Mouse (Mus musculus): ENCODE data around the gene Sema4c. TPM values are rescaled to one million over a fixed set of nuclear protein-coding genes. Genes with fewer than 3 reads are reported as not detected.

Gene Sema4c
- polyA plus RNA-seq, 1 experiment from 2014 or later: 7.9 TPM

DNA sequence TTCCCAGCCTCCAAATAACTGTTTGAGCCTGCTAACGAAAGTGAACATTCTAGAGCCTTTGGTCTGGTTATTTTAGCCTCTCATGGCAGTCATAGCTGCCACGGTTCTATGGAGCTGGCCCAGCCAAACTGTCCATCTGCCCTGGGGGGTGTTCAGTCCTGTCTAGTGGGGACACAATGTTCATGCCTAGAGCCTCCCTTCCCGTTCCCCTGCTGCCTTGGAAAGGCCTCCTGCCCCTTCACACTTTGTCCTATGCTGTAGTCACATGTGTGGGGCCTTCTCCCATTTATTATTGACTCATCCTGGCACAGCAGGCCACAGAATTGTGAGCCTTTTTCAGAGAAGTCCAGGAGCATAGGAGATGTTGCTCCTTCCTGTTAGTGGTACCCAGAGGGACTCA lies 39.9 kb downstream of the Sema4c start:
- Histone ChIP-seq H3K27me3 (no peaks in the 10 kb centered on the region), H3K36me3 (peaks cover 49% of the 10 kb centered on the region), H3K4me2 (no peak overlapping the region), H3K9me3 (replicated peaks) (no peaks in the 10 kb centered on the region), H3K4me3 (no peak overlapping the region), H3K27ac (no peak overlapping the region), H3K9ac (no peak overlapping the region), H3K4me1 (replicated peaks) (peaks cover 62% of the 10 kb centered on the region)
- no peak for ATAC-seq (replicated peaks; ENCODE audit: insufficient number of reproducible peaks, insufficient read depth, low FRiP score, low read depth)
- WGBS: 70% methylated on average over 3 of the region's 3 CpGs

DNA sequence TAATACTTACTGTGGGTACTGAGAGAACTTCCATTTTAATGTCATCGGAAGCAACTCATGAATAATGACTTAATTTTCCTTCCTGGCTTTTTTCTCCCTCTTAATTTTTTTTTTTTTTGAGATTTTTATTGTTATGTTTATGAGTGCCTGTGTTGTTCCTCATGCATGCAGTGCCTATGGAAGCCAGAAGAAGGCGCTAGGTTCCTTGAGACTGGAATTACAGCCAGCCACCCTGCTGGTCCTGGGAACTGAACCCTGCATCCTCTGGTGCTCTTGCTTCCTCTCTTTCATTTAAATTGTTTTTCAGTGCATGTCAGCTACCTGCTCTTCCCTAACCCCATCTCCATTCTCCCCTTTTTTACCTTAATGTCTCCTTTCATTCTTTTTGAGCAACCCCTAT lies 44.4 kb downstream of the Sema4c start:
- no peak for ATAC-seq (replicated peaks; ENCODE audit: insufficient number of reproducible peaks, insufficient read depth, low FRiP score, low read depth)
- Histone ChIP-seq H3K9ac (0 out of 2 replicates have a peak overlapping the region, but pooled peaks have one; percentile 96), H3K27ac (no peak overlapping the region), H3K36me3 (peaks cover 15% of the 10 kb centered on the region; the same call in 1 of the 2 replicates), H3K4me3 (peak overlapping the region; percentile 100), H3K27me3 (no peaks in the 10 kb centered on the region), H3K4me2 (peak overlapping the region; percentile 88), H3K4me1 (replicated peaks) (peaks cover 51% of the 10 kb centered on the region), H3K9me3 (replicated peaks) (no peaks in the 10 kb centered on the region)
- 71% methylated on average over 2 of the region's 2 CpGs for WGBS

DNA sequence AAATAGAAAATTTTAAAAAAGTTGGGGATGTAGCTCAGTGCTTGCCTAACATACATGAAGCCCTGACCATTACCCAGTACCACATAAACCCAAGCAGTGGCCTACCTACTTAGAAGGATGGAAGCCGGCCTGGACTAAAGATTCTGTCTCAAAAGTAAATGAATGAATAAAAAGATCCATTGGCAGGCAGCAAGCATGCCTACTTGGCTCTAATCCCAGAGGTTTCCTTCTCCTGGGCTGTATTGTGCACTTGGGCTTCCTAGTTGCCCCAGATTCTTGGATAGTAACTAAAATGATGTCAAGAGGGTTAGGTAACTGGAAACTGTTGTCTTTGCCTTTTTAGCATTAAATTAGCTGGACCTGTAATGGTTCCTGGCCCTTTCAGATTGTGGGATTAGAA lies 44.8 kb downstream of the Sema4c start:
- peak overlapping the region; percentile 96 for H3K9ac ChIP-seq
- H3K4me1 ChIP-seq (replicated peaks): peaks cover 47% of the 10 kb centered on the region
- no peaks in the 10 kb centered on the region for H3K9me3 ChIP-seq (replicated peaks)
- peaks cover 15% of the 10 kb centered on the region; the same call in 1 of the 2 replicates for H3K36me3 ChIP-seq
- H3K27ac ChIP-seq: no peak overlapping the region
- no peaks in the 10 kb centered on the region for H3K27me3 ChIP-seq
- peak overlapping the region; percentile 88 for H3K4me2 ChIP-seq
- peak overlapping the region; percentile 100 for H3K4me3 ChIP-seq
- WGBS: 3% methylated on average over 1 of the region's 1 CpGs
- no peak for ATAC-seq (replicated peaks; ENCODE audit: insufficient number of reproducible peaks, insufficient read depth, low FRiP score, low read depth)

DNA sequence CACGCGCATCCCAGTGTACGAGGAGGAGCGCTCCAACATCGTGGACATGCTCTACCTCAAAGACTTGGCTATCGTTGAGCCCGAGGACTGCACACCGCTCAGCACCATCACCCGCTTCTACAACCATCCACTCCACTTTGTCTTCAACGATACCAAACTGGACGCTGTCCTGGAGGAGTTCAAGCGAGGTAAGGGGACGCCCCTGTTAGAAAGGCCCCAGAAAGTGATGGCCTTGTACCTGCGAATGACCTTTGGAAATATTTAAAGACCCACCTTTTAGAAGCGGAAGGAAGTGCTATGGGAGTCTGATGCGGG lies 45.2 kb downstream of the Sema4c start:
- peak overlapping the region; percentile 100 for H3K27ac ChIP-seq
- H3K27me3 ChIP-seq: no peaks in the 10 kb centered on the region
- H3K4me2 ChIP-seq: peak overlapping the region; percentile 88
- no peak for ATAC-seq (replicated peaks; ENCODE audit: insufficient number of reproducible peaks, insufficient read depth, low FRiP score, low read depth)
- H3K9ac ChIP-seq: peak overlapping the region; percentile 96
- WGBS: 3% methylated on average over 16 of the region's 16 CpGs
- peaks cover 43% of the 10 kb centered on the region for H3K4me1 ChIP-seq (replicated peaks)
- peaks cover 11% of the 10 kb centered on the region; the same call in 1 of the 2 replicates for H3K36me3 ChIP-seq
- H3K4me3 ChIP-seq: peak overlapping the region; percentile 100
- H3K9me3 ChIP-seq (replicated peaks): no peaks in the 10 kb centered on the region

DNA sequence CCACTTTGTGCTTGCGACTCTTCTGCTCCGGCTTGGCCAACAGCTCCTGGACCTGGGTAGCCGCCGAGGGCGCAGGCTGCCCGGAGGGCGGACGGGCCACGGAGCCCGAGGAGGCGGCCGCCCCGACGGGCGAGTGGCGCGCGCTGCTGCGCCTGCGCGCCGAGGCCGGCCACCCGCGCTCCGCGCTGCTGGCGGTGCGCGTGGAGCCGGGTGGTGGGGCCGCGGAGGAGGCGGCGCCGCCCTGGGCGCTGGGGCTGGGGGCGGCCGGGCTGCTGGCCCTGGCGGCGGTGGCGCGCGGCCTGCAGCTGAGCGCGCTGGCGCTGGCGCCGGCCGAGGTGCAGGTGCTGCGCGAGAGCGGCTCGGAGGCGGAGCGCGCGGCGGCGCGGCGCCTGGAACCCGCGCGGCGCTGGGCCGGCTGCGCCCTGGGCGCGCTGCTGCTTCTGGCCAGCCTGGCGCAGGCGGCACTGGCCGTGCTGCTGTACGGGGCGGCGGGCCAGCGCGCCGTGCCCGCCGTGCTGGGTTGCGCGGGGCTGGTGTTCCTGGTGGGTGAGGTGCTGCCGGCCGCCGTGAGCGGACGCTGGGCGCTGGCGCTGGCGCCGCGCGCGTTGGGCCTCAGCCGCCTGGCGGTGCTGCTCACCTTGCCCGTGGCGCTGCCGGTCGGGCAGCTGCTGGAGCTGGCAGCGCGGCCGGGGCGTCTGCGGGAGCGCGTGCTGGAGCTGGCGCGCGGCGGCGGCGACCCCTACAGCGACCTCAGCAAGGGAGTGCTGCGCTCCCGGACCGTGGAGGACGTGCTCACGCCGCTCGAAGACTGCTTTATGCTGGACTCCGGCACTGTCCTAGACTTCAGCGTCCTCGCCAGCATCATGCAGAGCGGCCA lies 45.8 kb downstream of the Sema4c start:
- Histone ChIP-seq H3K27me3 (no peaks in the 10 kb centered on the region), H3K9me3 (replicated peaks) (no peaks in the 10 kb centered on the region), H3K4me3 (peak overlapping the region; percentile 100), H3K4me1 (replicated peaks) (peaks cover 39% of the 10 kb centered on the region), H3K9ac (peak overlapping the region; percentile 96), H3K27ac (peak overlapping the region; percentile 100), H3K36me3 (peaks cover 7% of the 10 kb centered on the region; the same call in 1 of the 2 replicates), H3K4me2 (peak overlapping the region; percentile 88)
- WGBS: under 1% methylated on average over 99 of the region's 126 CpGs
- ATAC-seq (replicated peaks; ENCODE audit: insufficient number of reproducible peaks, insufficient read depth, low FRiP score, low read depth): peak; percentile 58

DNA sequence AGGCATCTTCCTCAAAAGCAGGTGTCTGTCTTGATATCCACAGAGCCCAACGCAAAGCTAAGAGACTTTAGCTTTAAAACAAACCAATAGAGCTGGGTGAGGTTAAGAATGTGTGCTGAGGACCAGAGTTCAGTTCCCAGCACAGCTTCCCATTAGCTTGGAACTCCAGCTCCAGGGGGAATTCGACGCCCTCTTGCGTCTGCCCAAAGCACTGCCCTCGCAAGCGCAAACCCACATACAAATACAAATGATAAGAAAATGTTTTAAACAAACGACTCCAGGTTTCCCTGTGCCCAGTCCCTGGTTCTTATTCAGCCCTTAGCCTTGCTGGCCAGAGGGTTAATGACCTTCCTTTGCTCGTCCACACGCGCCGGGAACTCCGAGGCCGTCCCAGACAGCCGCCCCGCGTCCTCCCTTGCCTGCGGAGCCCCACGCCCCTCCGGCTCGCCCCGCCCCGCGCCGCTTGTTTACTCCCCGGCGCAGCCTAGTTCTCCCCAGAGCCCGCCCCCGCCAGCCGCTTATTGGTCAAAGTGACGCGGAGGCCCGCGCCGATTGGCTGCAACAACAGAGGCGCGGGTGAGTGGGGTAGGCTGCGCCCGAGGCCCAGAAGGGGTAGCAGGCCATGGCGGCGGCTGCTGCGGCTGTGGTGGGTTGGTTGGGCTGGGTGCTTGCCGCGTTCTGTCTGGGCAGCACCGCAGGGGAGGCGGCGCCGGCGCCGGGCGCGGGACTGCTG lies 46.7 kb downstream of the Sema4c start, which contains the start of gene Cnnm3:
TSS of gene Cnnm3 (plus strand) at position 579 of the 733 bp plus-strand sequence.
- no peaks in the 10 kb centered on the region for H3K9me3 ChIP-seq (replicated peaks)
- H3K36me3 ChIP-seq: peaks cover under 1% of the 10 kb centered on the region; the same call in 1 of the 2 replicates
- no peaks in the 10 kb centered on the region for H3K27me3 ChIP-seq
- 2% methylated on average over 51 of the region's 51 CpGs for WGBS
- peak; percentile 98 for ATAC-seq (replicated peaks; ENCODE audit: insufficient number of reproducible peaks, insufficient read depth, low FRiP score, low read depth)
- H3K9ac ChIP-seq: peak within 1 kb of the TSS; percentile 96
- H3K4me3 ChIP-seq: peak within 1 kb of the TSS; percentile 100
- peak within 1 kb of the TSS; percentile 100 for H3K27ac ChIP-seq
- H3K4me1 ChIP-seq (replicated peaks): peaks cover 34% of the 10 kb centered on the region
- peak within 1 kb of the TSS; percentile 88 for H3K4me2 ChIP-seq

DNA sequence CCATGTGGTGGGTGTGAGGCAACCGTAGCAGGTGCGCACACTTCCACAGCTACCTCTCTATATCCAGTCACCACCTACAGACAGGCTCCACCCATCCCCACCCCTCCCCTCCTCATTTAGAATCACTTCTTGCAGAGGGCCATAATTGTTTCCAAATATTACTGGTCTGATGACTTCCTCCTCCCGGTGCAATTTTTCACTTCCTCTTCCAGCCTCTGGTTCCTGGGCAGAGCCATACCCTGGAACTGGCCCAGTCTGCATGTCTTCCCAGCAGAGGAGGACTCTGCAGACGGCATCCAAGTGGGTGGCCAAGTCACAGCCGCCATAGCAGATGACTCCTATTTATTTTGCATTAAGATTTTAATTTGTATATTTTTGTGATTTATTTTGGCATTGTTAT lies 49.9 kb downstream of the Sema4c start:
- Histone ChIP-seq H3K4me2 (no peak overlapping the region), H3K36me3 (no peaks in the 10 kb centered on the region), H3K9me3 (replicated peaks) (no peaks in the 10 kb centered on the region), H3K4me3 (no peak overlapping the region), H3K4me1 (replicated peaks) (peaks cover 6% of the 10 kb centered on the region), H3K27ac (no peak overlapping the region), H3K27me3 (no peaks in the 10 kb centered on the region), H3K9ac (no peak overlapping the region)
- ATAC-seq (replicated peaks; ENCODE audit: insufficient number of reproducible peaks, insufficient read depth, low FRiP score, low read depth): no peak
- WGBS: 76% methylated on average over 5 of the region's 5 CpGs

DNA sequence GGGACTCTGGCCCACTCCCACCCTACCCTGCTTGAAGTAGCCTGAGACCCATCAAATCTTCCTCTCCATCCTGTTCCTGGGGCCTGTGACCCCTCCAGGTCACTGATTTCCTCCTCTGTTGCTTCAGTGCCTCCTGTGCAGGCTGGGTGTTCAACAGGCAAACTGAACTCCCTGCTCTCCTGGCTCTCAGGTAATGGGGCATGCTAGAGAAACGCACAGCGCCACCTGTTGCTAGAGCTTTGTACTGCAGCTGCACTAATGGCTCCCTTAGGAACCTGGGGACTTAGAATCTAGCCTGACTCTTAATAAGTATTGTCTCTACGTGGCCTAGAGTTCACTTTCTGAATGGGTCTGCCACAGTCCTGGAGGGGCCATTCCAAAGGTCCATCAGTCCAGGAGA lies 56.9 kb downstream of the Sema4c start:
- ATAC-seq (replicated peaks; ENCODE audit: insufficient number of reproducible peaks, insufficient read depth, low FRiP score, low read depth): 0 out of 2 replicates have a peak, but pooled peaks have one; percentile 25
- no peak overlapping the region for H3K4me3 ChIP-seq
- 7% methylated on average over 3 of the region's 3 CpGs for WGBS

More for the DNA sequence above, 56.9 kb downstream of the Sema4c start:
- Histone ChIP-seq H3K36me3 (no peaks in the 10 kb centered on the region), H3K9me3 (replicated peaks) (no peaks in the 10 kb centered on the region), H3K4me2 (no peak overlapping the region), H3K4me1 (replicated peaks) (no peaks in the 10 kb centered on the region), H3K9ac (no peak overlapping the region), H3K27me3 (no peaks in the 10 kb centered on the region), H3K27ac (no peak overlapping the region)

Small RNA genes lying within 50 kb of the gene (microRNA-seq; reads per million reads assigned to microRNA genes)
- gene Gm47280: not detected

Other genes starting within 250 kb of the Sema4c start
- 39.4 and 44.2 TPM in 2 replicates for gene Kansl3, start 189.2 kb downstream of the Sema4c start, polyA plus RNA-seq (2015; fragmentation: Nextera tagmentation; extraction: Ambion mirVana)
- gene Fer1l5, start 186.1 kb downstream of the Sema4c start, polyA plus RNA-seq (2015; fragmentation: Nextera tagmentation; extraction: Ambion mirVana): 0.67 and 0.81 TPM in 2 replicates
- 41.5 and 48.2 TPM in 2 replicates for gene Lman2l, start 113.1 kb downstream of the Sema4c start, polyA plus RNA-seq (2015; fragmentation: Nextera tagmentation; extraction: Ambion mirVana)
- 5.4 and 6.9 TPM in 2 replicates for gene Cnnm4, start 86.7 kb downstream of the Sema4c start, polyA plus RNA-seq (2015; fragmentation: Nextera tagmentation; extraction: Ambion mirVana)
- 2.4 and 3.5 TPM in 2 replicates for gene Cnnm3, start 46.5 kb downstream of the Sema4c start, polyA plus RNA-seq (2015; fragmentation: Nextera tagmentation; extraction: Ambion mirVana)
- 25.3 and 26.7 TPM in 2 replicates for gene Ankrd23, start 21.5 kb downstream of the Sema4c start, polyA plus RNA-seq (2015; fragmentation: Nextera tagmentation; extraction: Ambion mirVana)
- 0.22 TPM in 1 of 2 replicates, not detected in the other for gene Gm42417, start 18.9 kb downstream of the Sema4c start, polyA plus RNA-seq (2015; fragmentation: Nextera tagmentation; extraction: Ambion mirVana)
- gene Ankrd39, start 10.9 kb downstream of the Sema4c start, polyA plus RNA-seq (2015; fragmentation: Nextera tagmentation; extraction: Ambion mirVana): 27.3 and 30.4 TPM in 2 replicates
- gene Fam178b, start 124.8 kb upstream of the Sema4c start, polyA plus RNA-seq (2015; fragmentation: Nextera tagmentation; extraction: Ambion mirVana): 0.68 and 1.5 TPM in 2 replicates
- 1,122 and 1,401 TPM in 2 replicates for gene Cox5b, start 133.1 kb upstream of the Sema4c start, polyA plus RNA-seq (2015; fragmentation: Nextera tagmentation; extraction: Ambion mirVana)
- gene 4933424G06Rik, start 151.8 kb upstream of the Sema4c start, polyA plus RNA-seq (2015; fragmentation: Nextera tagmentation; extraction: Ambion mirVana): 0.18 and 0.24 TPM in 2 replicates
- gene Actr1b, start 156.1 kb upstream of the Sema4c start, polyA plus RNA-seq (2015; fragmentation: Nextera tagmentation; extraction: Ambion mirVana): 73.4 and 88.4 TPM in 2 replicates
- gene Zap70, start 203.4 kb upstream of the Sema4c start, polyA plus RNA-seq (2015; fragmentation: Nextera tagmentation; extraction: Ambion mirVana): 0.47 and 2.9 TPM in 2 replicates

Measured in heart, embryonic 15.5 days (tissue).